Mouse (Mus musculus): ENCODE results near the gene Son.

Son gene

GRCm38 (mm10) chr16:91686369-91686768, 39.1 kb downstream of the Son start:
- no peak for DNase-seq (ENCODE audit: extremely low read depth, low read depth)

GRCm38 (mm10) chr16:91688023-91688618, 40.8 kb downstream of the Son start:
- no peak for DNase-seq (ENCODE audit: extremely low read depth, low read depth)

- DNase-seq (ENCODE audit: extremely low read depth, low read depth) = peak; percentile 53
Measured at GRCm38 (mm10) chr16:91688619-91689334, 41.5 kb downstream of the Son start, which contains the start of gene Donson. TSS of gene Donson (minus strand) at chr16:91688770.

GRCm38 (mm10) chr16:91689791-91690190, 42.5 kb downstream of the Son start:
- DNase-seq (ENCODE audit: extremely low read depth, low read depth) = peak; percentile 49

GRCm38 (mm10) chr16:91694455-91695084, 47.3 kb downstream of the Son start:
- peak; percentile 33 for DNase-seq (ENCODE audit: extremely low read depth, low read depth)

- no peak for DNase-seq (ENCODE audit: extremely low read depth, low read depth)
Measured at GRCm38 (mm10) chr16:91695108-91695755, 47.9 kb downstream of the Son start.

- no peak for DNase-seq (ENCODE audit: extremely low read depth, low read depth)
Measured at GRCm38 (mm10) chr16:91698995-91699394, 51.7 kb downstream of the Son start.

GRCm38 (mm10) chr16:91701908-91702307, 54.6 kb downstream of the Son start:
- no peak for DNase-seq (ENCODE audit: extremely low read depth, low read depth)

GRCm38 (mm10) chr16:91702771-91703188, 55.5 kb downstream of the Son start:
- DNase-seq (ENCODE audit: extremely low read depth, low read depth) = no peak

- DNase-seq (ENCODE audit: extremely low read depth, low read depth) = no peak
Measured at GRCm38 (mm10) chr16:91704603-91705340, 57.5 kb downstream of the Son start.

GRCm38 (mm10) chr16:91710241-91710640, 62.9 kb downstream of the Son start:
- no peak for DNase-seq (ENCODE audit: extremely low read depth, low read depth)

- DNase-seq (ENCODE audit: extremely low read depth, low read depth) = peak; percentile 89
Measured at GRCm38 (mm10) chr16:91716927-91717349, 69.6 kb downstream of the Son start.

- no peak for DNase-seq (ENCODE audit: extremely low read depth, low read depth)
Measured at GRCm38 (mm10) chr16:91717399-91717798, 70.1 kb downstream of the Son start.

GRCm38 (mm10) chr16:91724247-91724646, 76.9 kb downstream of the Son start:
- no peak for DNase-seq (ENCODE audit: extremely low read depth, low read depth)

- peak; percentile 63 for DNase-seq (ENCODE audit: extremely low read depth, low read depth)
Measured at GRCm38 (mm10) chr16:91727433-91727832, 80.1 kb downstream of the Son start.

- peak; percentile 98 for DNase-seq (ENCODE audit: extremely low read depth, low read depth)
Measured at GRCm38 (mm10) chr16:91728123-91729065, 81.1 kb downstream of the Son start, which contains the start of gene Cryzl1. TSS of gene Cryzl1 (minus strand) at chr16:91728975.
